Mouse (Mus musculus) limb, embryonic 11.5 days (tissue): ENCODE measurements around the gene Eng. TPM values are rescaled to one million over a fixed set of nuclear protein-coding genes. Genes with fewer than 3 reads are reported as not detected.

Experiments
- ATAC-seq: fragments of 200-750 bp; cut with Nextera tagmentation; 2 replicates; pipeline ENCODE4 v1.8.0; 2017; ENCODE audit warnings: low read depth; ENCODE audit not compliant: insufficient number of reproducible peaks, low FRiP score, low TSS enrichment
- DNase-seq: peaks from one replicate; pipeline ENCODE4 v3.0.0-alpha.2; 2015; ENCODE audit warnings: low spot score
- H3K27ac ChIP-seq: fragments of 300-500 bp; sonication (generic); replicated peaks from 2 replicates; pipeline ENCODE4 v1.5.1; 2014; ENCODE audit warnings: low read depth, mild to moderate bottlenecking, low read length
- H3K27me3 ChIP-seq: fragments of 300-500 bp; sonication (generic); 2 replicates; pipeline ENCODE4 v1.6.1; 2014; ENCODE audit warnings: mild to moderate bottlenecking, low read length, mixed read lengths; ENCODE audit not compliant: control insufficient read depth, insufficient read depth
- H3K36me3 ChIP-seq: fragments of 300-500 bp; sonication (generic); 2 replicates; pipeline ENCODE4 v1.6.1; 2014; ENCODE audit warnings: mild to moderate bottlenecking, low read length, moderate library complexity, mixed read lengths; ENCODE audit not compliant: control insufficient read depth, insufficient read depth
- H3K4me1 ChIP-seq: fragments of 300-500 bp; sonication (generic); 2 replicates; pipeline ENCODE4 v1.6.1; 2014; ENCODE audit warnings: low read length, mixed read lengths; ENCODE audit not compliant: control insufficient read depth, insufficient read depth
- H3K4me2 ChIP-seq: fragments of 300-500 bp; sonication (generic); 2 replicates; pipeline ENCODE4 v1.6.1; 2014; ENCODE audit warnings: low read depth, mild to moderate bottlenecking, moderate library complexity; ENCODE audit not compliant: severe bottlenecking
- H3K4me3 ChIP-seq: fragments of 300-500 bp; sonication (generic); 2 replicates; pipeline ENCODE4 v1.5.1; 2014; ENCODE audit warnings: low read depth, low read length
- H3K9ac ChIP-seq: fragments of 300-500 bp; sonication (generic); 2 replicates; pipeline ENCODE4 v1.6.1; 2014; ENCODE audit warnings: mild to moderate bottlenecking, low read length
- H3K9me3 ChIP-seq: fragments of 300-500 bp; sonication (generic); 2 replicates; pipeline ENCODE4 v1.6.1; 2016; ENCODE audit warnings: low read length; ENCODE audit not compliant: control insufficient read depth
- WGBS: fragments of 180-500 bp; shearing (Covaris S2); extraction: QIAGEN DNeasy Blood & Tissue Kit; methylation state at CpG from one replicate; pipeline ENCODE4 v1.1.7; 2014; 5-methylcytosine and 5-hydroxymethylcytosine counted together
- polyA plus RNA-seq: library from polyadenylated mRNA; unstranded; fragments of >200 nt; fragmentation: Nextera tagmentation; extraction: Ambion mirVana; gene quantifications from 2 replicates; pipeline ENCODE4 v1.2.1, GENCODE M21; 2014

Eng gene
- polyA plus RNA-seq, 1 experiment from 2014 or later: 19.3 TPM

GRCm38 (mm10) chr2:32658873-32659272 lies 12.5 kb downstream of the Eng start:
- H3K36me3 ChIP-seq: no peaks in the 10 kb centered on the region; the same call in 1 of the 2 replicates
- no peak overlapping the region for H3K4me2 ChIP-seq
- no peaks in the 10 kb centered on the region for H3K9me3 ChIP-seq
- WGBS: 93% methylated on average over 2 of the region's 2 CpGs
- DNase-seq (no peak), ATAC-seq (no peak)
- H3K4me3 ChIP-seq: no peak overlapping the region
- no peak overlapping the region for H3K9ac ChIP-seq
- H3K4me1 ChIP-seq: peaks cover 25% of the 10 kb centered on the region
- H3K27me3 ChIP-seq: no peaks in the 10 kb centered on the region
- no peak overlapping the region for H3K27ac ChIP-seq

- H3K9ac ChIP-seq: no peak overlapping the region
- H3K27me3 ChIP-seq: no peaks in the 10 kb centered on the region
- H3K4me1 ChIP-seq: peaks cover 3% of the 10 kb centered on the region; the same call in 1 of the 2 replicates
- no peak overlapping the region for H3K4me2 ChIP-seq
- H3K27ac ChIP-seq: no peak overlapping the region
- ATAC-seq: no peak
- no peak overlapping the region for H3K4me3 ChIP-seq
- WGBS: 55% methylated on average over 7 of the region's 7 CpGs
- H3K36me3 ChIP-seq: no peaks in the 10 kb centered on the region; the same call in 1 of the 2 replicates
- H3K9me3 ChIP-seq: no peaks in the 10 kb centered on the region
- no peak for DNase-seq
Observed at GRCm38 (mm10) chr2:32661509-32662107, 15.2 kb downstream of the Eng start.

GRCm38 (mm10) chr2:32662291-32662690 lies 15.9 kb downstream of the Eng start:
- 64% methylated on average over 5 of the region's 5 CpGs for WGBS
- Histone ChIP-seq H3K4me3 (no peak overlapping the region), H3K4me1 (peaks cover 3% of the 10 kb centered on the region; the same call in 1 of the 2 replicates), H3K4me2 (no peak overlapping the region), H3K36me3 (no peaks in the 10 kb centered on the region; the same call in 1 of the 2 replicates), H3K9ac (no peak overlapping the region), H3K27ac (no peak overlapping the region), H3K27me3 (no peaks in the 10 kb centered on the region), H3K9me3 (no peaks in the 10 kb centered on the region)
- ATAC-seq (no peak), DNase-seq (no peak)

- Histone ChIP-seq H3K4me2 (no peak overlapping the region), H3K4me3 (no peak overlapping the region), H3K27me3 (no peaks in the 10 kb centered on the region), H3K27ac (no peak overlapping the region), H3K4me1 (peaks cover 3% of the 10 kb centered on the region; the same call in 1 of the 2 replicates), H3K9ac (no peak overlapping the region), H3K9me3 (no peaks in the 10 kb centered on the region), H3K36me3 (no peaks in the 10 kb centered on the region; the same call in 1 of the 2 replicates)
- 76% methylated on average over 8 of the region's 8 CpGs for WGBS
- ATAC-seq: no peak
- DNase-seq: no peak
Observed at GRCm38 (mm10) chr2:32665345-32665744, 18.9 kb downstream of the Eng start.

- no peak overlapping the region for H3K4me3 ChIP-seq
- no peak overlapping the region for H3K9ac ChIP-seq
- H3K36me3 ChIP-seq: no peaks in the 10 kb centered on the region; the same call in 1 of the 2 replicates
- peaks cover 3% of the 10 kb centered on the region; the same call in 1 of the 2 replicates for H3K4me1 ChIP-seq
- no peak for DNase-seq
- no peak for ATAC-seq
- H3K27me3 ChIP-seq: no peaks in the 10 kb centered on the region
- H3K27ac ChIP-seq: no peak overlapping the region
- 84% methylated on average over 6 of the region's 6 CpGs for WGBS
- H3K9me3 ChIP-seq: no peaks in the 10 kb centered on the region
- H3K4me2 ChIP-seq: no peak overlapping the region
Observed at GRCm38 (mm10) chr2:32665853-32666252, 19.5 kb downstream of the Eng start.

- no peaks in the 10 kb centered on the region for H3K27me3 ChIP-seq
- H3K27ac ChIP-seq: no peak overlapping the region
- H3K4me1 ChIP-seq: no peaks in the 10 kb centered on the region
- no peak overlapping the region for H3K4me2 ChIP-seq
- H3K9ac ChIP-seq: no peak overlapping the region
- whole genome bisulfite sequencing: 60% methylated on average over 11 of the region's 11 CpGs
- no peak for DNase-seq
- ATAC-seq: no peak
- H3K36me3 ChIP-seq: no peaks in the 10 kb centered on the region
- H3K4me3 ChIP-seq: no peak overlapping the region
- no peaks in the 10 kb centered on the region for H3K9me3 ChIP-seq
Observed at GRCm38 (mm10) chr2:32667775-32668174, 21.4 kb downstream of the Eng start.

- no peak overlapping the region for H3K27ac ChIP-seq
- no peaks in the 10 kb centered on the region for H3K9me3 ChIP-seq
- H3K9ac ChIP-seq: no peak overlapping the region
- no peaks in the 10 kb centered on the region for H3K27me3 ChIP-seq
- WGBS: 88% methylated on average over 7 of the region's 7 CpGs
- H3K4me1 ChIP-seq: no peaks in the 10 kb centered on the region
- no peaks in the 10 kb centered on the region for H3K36me3 ChIP-seq
- ATAC-seq (no peak), DNase-seq (no peak)
- no peak overlapping the region for H3K4me2 ChIP-seq
- H3K4me3 ChIP-seq: no peak overlapping the region
Observed at GRCm38 (mm10) chr2:32668176-32668575, 21.8 kb downstream of the Eng start.

- ATAC-seq: no peak
- Histone ChIP-seq H3K4me2 (no peak overlapping the region), H3K27me3 (no peaks in the 10 kb centered on the region), H3K27ac (no peak overlapping the region), H3K36me3 (no peaks in the 10 kb centered on the region), H3K4me3 (no peak overlapping the region), H3K9ac (no peak overlapping the region), H3K9me3 (no peaks in the 10 kb centered on the region), H3K4me1 (no peaks in the 10 kb centered on the region)
- no peak for DNase-seq
- WGBS: 58% methylated on average over 3 of the region's 3 CpGs
Observed at GRCm38 (mm10) chr2:32669876-32670275, 23.5 kb downstream of the Eng start.

- WGBS: 86% methylated on average over 9 of the region's 9 CpGs
- Histone ChIP-seq H3K9me3 (no peaks in the 10 kb centered on the region), H3K4me3 (no peak overlapping the region), H3K9ac (no peak overlapping the region), H3K4me2 (no peak overlapping the region), H3K27me3 (no peaks in the 10 kb centered on the region), H3K27ac (no peak overlapping the region), H3K36me3 (no peaks in the 10 kb centered on the region), H3K4me1 (no peaks in the 10 kb centered on the region)
- ATAC-seq (no peak), DNase-seq (no peak)
Observed at GRCm38 (mm10) chr2:32671147-32671546, 24.8 kb downstream of the Eng start.
